Mouse (Mus musculus) heart, embryonic 12.5 days (tissue): ENCODE data around the gene Rnf157. TPM values are rescaled to one million over a fixed set of nuclear protein-coding genes. Genes with fewer than 3 reads are reported as not detected.

Experiments used
- ATAC-seq: fragments of 200-750 bp; cut with Nextera tagmentation; 2 replicates; pipeline ENCODE4 v1.8.0; 2017; ENCODE audit warnings: moderate TSS enrichment, moderate library complexity; ENCODE audit not compliant: insufficient number of reproducible peaks, low FRiP score
- H3K27ac ChIP-seq: fragments of 300-500 bp; sonication (generic); 2 replicates; pipeline ENCODE4 v1.5.1; 2016; ENCODE audit warnings: mild to moderate bottlenecking, moderate library complexity; ENCODE audit not compliant: poor library complexity, severe bottlenecking
- H3K27me3 ChIP-seq: fragments of 300-500 bp; sonication (generic); replicated peaks from 2 replicates; pipeline ENCODE4 v1.6.1; 2016; ENCODE audit warnings: mild to moderate bottlenecking, moderate library complexity
- H3K36me3 ChIP-seq: fragments of 300-500 bp; sonication (generic); 2 replicates; pipeline ENCODE4 v1.6.1; 2016; ENCODE audit warnings: mild to moderate bottlenecking, moderate library complexity
- H3K4me1 ChIP-seq: fragments of 300-500 bp; sonication (generic); replicated peaks from 2 replicates; pipeline ENCODE4 v1.6.1; 2016; ENCODE audit warnings: mild to moderate bottlenecking
- H3K4me2 ChIP-seq: fragments of 300-500 bp; sonication (generic); 2 replicates; pipeline ENCODE4 v1.6.1; 2016; ENCODE audit warnings: mild to moderate bottlenecking, moderate library complexity
- H3K4me3 ChIP-seq: fragments of 300-500 bp; sonication (generic); 2 replicates; pipeline ENCODE4 v1.5.1; 2016; ENCODE audit warnings: mild to moderate bottlenecking
- H3K9ac ChIP-seq: fragments of 300-500 bp; sonication (generic); 2 replicates; pipeline ENCODE4 v1.6.1; 2016; ENCODE audit warnings: mild to moderate bottlenecking, moderate library complexity
- H3K9me3 ChIP-seq: fragments of 300-500 bp; sonication (generic); replicated peaks from 2 replicates; pipeline ENCODE4 v1.6.1; 2016; ENCODE audit warnings: mild to moderate bottlenecking, moderate library complexity
- WGBS: fragments of 180-500 bp; shearing (Covaris S2); methylation state at CpG from one replicate; pipeline ENCODE4 v1.1.7; 2016; 5-methylcytosine and 5-hydroxymethylcytosine counted together
- polyA plus RNA-seq: library from polyadenylated mRNA; unstranded; fragments of >200 nt; fragmentation: Nextera tagmentation; extraction: Ambion mirVana; gene quantifications from 2 replicates; pipeline ENCODE4 v1.2.1, GENCODE M21; 2016

Rnf157 gene
- polyA plus RNA-seq, 1 experiment from 2014 or later: 11.0 TPM

- H3K36me3 ChIP-seq: peaks cover 82% of the 10 kb centered on the region
- H3K9ac ChIP-seq: no peak overlapping the region
- no peak overlapping the region for H3K27ac ChIP-seq
- ATAC-seq: no peak
- 87% methylated on average over 13 of the region's 13 CpGs for WGBS
- H3K4me3 ChIP-seq: no peak overlapping the region
- no peaks in the 10 kb centered on the region for H3K27me3 ChIP-seq
- no peaks in the 10 kb centered on the region for H3K9me3 ChIP-seq
- H3K4me1 ChIP-seq: peaks cover 21% of the 10 kb centered on the region
- H3K4me2 ChIP-seq: no peak overlapping the region
Observed at GRCm38 (mm10) chr11:116292401-116292800, 120.4 kb downstream of the Rnf157 start.

GRCm38 (mm10) chr11:116290556-116290955, 122.3 kb downstream of the Rnf157 start:
- peaks cover 7% of the 10 kb centered on the region; the same call in 1 of the 2 replicates for H3K27me3 ChIP-seq
- ATAC-seq: no peak
- H3K4me2 ChIP-seq: no peak overlapping the region
- peaks cover 65% of the 10 kb centered on the region for H3K36me3 ChIP-seq
- no peak overlapping the region for H3K4me3 ChIP-seq
- no peak overlapping the region for H3K9ac ChIP-seq
- WGBS: 57% methylated on average over 8 of the region's 8 CpGs
- no peak overlapping the region for H3K27ac ChIP-seq
- no peaks in the 10 kb centered on the region for H3K9me3 ChIP-seq
- H3K4me1 ChIP-seq: peaks cover 17% of the 10 kb centered on the region

DNA sequence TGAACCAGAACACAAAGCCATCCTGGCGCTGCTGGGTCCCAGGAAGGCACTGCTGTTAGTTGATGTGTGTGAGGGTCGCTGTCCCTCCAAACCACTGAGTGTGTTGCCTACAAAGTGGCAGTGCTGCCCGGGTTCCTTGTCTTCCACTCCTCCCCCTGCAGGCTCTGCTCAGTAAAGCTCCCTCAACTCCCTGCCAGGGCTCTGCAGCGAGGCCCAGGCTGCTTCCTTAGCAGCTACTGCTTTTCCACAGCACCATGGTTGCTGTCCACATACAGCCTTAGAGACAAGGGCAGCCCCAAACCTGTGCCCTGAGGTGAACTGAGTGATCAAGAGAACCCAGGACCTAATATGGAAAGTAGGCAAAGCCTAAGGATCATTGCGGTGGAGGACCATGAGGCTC, 125.5 kb downstream of the Rnf157 start:
- Histone ChIP-seq H3K36me3 (peaks cover 38% of the 10 kb centered on the region), H3K4me1 (peaks cover 25% of the 10 kb centered on the region), H3K27me3 (peaks cover 39% of the 10 kb centered on the region), H3K27ac (no peak overlapping the region), H3K4me2 (no peak overlapping the region), H3K4me3 (no peak overlapping the region), H3K9ac (no peak overlapping the region), H3K9me3 (0 out of 2 replicates have a peak, but pooled peaks cover 5% of the 10 kb centered on the region)
- 75% methylated on average over 5 of the region's 5 CpGs for WGBS
- ATAC-seq: no peak

Other genes starting within 250 kb of the Rnf157 start
- 37.2 and 37.5 TPM in 2 replicates for gene Fbf1, start 244.9 kb downstream of the Rnf157 start, polyA plus RNA-seq
- 74.9 and 75.5 TPM in 2 replicates for gene Ten1, start 214.2 kb downstream of the Rnf157 start, polyA plus RNA-seq
- 36.1 and 38.3 TPM in 2 replicates for gene Acox1, start 214.0 kb downstream of the Rnf157 start, polyA plus RNA-seq
- gene Evpl, start 175.0 kb downstream of the Rnf157 start, polyA plus RNA-seq: 0.53 and 0.84 TPM in 2 replicates
- gene Srp68, start 138.8 kb downstream of the Rnf157 start, polyA plus RNA-seq: 73.9 and 74.8 TPM in 2 replicates
- gene Galr2, start 132.1 kb downstream of the Rnf157 start, polyA plus RNA-seq: 0.09 TPM in 1 of 2 replicates, not detected in the other
- 47.8 and 51.3 TPM in 2 replicates for gene Exoc7, start 105.8 kb downstream of the Rnf157 start, polyA plus RNA-seq
- 0.15 and 0.40 TPM in 2 replicates for gene Foxj1, start 77.6 kb downstream of the Rnf157 start, polyA plus RNA-seq
- gene Ubald2, start 21.1 kb upstream of the Rnf157 start, polyA plus RNA-seq: 33.7 and 34.2 TPM in 2 replicates
- gene Qrich2, start 53.2 kb upstream of the Rnf157 start, polyA plus RNA-seq: not detected in 2 replicates
- gene Prpsap1, start 81.2 kb upstream of the Rnf157 start, polyA plus RNA-seq: 94.8 and 96.8 TPM in 2 replicates
- gene Sphk1, start 117.9 kb upstream of the Rnf157 start, polyA plus RNA-seq: 1.6 and 2.1 TPM in 2 replicates
- gene Ube2o, start 168.4 kb upstream of the Rnf157 start, polyA plus RNA-seq: 18.1 and 19.9 TPM in 2 replicates
- not detected in 2 replicates for gene Aanat, start 173.4 kb upstream of the Rnf157 start, polyA plus RNA-seq
- gene Rhbdf2, start 214.0 kb upstream of the Rnf157 start, polyA plus RNA-seq: 7.5 and 8.1 TPM in 2 replicates
- 0.73 TPM in 1 of 2 replicates, not detected in the other for gene Prcd, start 240.5 kb upstream of the Rnf157 start, polyA plus RNA-seq
- 1.3 and 1.4 TPM in 2 replicates for gene Cygb, start 241.3 kb upstream of the Rnf157 start, polyA plus RNA-seq